Mouse (Mus musculus) ovary, adult 10 weeks (tissue): ENCODE results near the gene Wdtc1. TPM values are rescaled to one million over a fixed set of nuclear protein-coding genes. Genes with fewer than 3 reads are reported as not detected.

Experiments
- polyA plus RNA-seq: library from polyadenylated mRNA; stranded (reverse); fragments of 350-450 nt; fragmentation: Illumina TruSeq; extraction: RNeasy Lipid Tissue Mini Kit (QIAGEN cat#74804); gene quantifications from one replicate; pipeline ENCODE4 v1.2.3, GENCODE M21; 2014

Gene Wdtc1
- polyA plus RNA-seq = 2.3 TPM

GRCm38 (mm10) chr4:133353367-133354365 is at the start of gene Wdtc1:
Wdtc1 (minus strand) TSS chr4:133353481.

DNA sequence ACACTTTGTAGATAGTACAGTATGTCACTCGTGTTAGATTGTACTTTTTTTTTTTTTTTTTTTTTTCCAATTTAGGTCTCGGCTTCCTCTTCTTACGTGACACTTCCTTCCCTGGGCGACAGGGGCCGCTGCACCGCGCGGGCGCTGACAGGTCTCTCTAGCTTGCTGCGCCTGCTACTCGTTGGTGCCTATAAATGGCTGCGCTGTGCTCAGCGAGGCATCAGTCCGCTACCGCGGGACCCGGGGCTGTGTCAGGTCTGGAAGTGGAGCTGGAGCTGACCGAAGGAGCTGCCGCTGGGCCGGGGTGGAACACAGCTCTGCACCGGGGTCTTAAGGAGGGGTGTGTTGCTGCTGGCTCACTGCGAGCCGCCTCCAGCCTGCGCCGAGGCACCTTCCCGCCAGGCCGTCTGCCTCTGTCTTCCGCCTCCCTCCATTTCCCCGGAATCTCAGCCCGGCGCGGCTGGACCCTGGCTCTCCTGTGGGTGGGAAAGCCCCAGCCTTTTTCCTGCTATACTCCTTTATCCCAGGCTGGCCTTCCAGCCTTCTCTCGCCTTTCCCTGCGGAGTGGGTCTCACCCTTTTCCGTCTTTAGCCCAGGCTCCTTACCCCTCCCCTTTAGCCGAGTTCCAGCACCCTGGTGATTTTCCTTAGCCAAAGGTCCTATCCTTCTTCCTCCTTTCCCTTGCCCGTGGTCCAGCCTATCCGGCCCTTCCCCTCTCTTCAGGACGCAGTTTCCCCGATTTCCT is 16.4 kb upstream of the Wdtc1 start, which contains the start of gene Slc9a1:
Gene Slc9a1, plus strand, starts transcription at position 154 of the 745 bp plus-strand sequence.

DNA sequence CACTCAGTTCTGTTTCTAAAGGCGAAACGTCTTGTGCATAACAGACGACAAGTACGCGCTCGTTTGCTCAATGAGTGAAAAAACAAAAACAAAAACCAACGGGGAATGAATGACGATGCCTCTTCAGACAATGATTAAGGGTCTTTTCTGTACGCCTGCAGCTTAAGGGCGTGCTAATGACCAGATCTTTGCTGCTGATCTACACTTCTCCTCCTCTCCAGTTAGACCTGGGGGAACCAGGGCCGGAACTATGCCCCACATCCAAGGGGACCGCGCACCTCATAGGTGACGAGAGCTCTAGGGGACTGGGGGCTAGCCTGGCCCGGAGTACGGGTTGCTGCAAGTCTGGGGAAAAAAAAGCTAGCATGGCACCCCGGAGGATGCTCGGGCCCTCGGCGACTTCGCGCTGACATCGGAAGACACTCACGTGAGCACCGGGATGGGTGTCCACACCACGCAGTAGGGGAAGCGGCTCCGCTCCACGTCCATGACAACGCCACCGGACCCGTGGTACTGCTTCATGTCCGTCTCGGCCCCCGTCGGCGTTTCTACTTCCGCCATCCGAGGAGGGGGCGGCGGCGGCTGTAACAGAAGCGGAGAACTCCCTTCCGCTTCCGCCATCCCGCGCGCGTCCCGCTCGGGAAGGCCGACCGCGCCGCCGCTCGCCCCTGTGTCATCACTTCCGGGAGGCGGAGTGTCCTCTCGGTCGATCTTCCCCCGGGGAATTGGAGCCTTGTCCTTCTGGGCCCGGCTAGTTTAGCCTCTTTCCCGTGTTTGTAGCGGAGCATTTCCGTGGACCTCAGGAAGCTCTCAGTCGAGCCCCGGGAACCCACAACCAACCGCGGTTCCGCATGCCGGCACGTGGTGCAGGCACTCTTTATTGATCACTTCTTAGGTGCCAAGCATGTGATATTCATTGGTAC is 75.9 kb downstream of the Wdtc1 start, which contains the start of gene Tmem222:
Gene Tmem222, minus strand, starts transcription at position 689 of the 923 bp plus-strand sequence.

GRCm38 (mm10) chr4:133262882-133263281 is 90.4 kb downstream of the Wdtc1 start, which contains the start of gene Sytl1:
Sytl1 (minus strand) TSS chr4:133263113.

Other genes with a start within 250 kb of the Wdtc1 start
- gene Wasf2, start 223.0 kb downstream of the Wdtc1 start, polyA plus RNA-seq = 168 TPM
- not detected for gene Cd164l2, start 141.3 kb downstream of the Wdtc1 start, polyA plus RNA-seq
- gene Gpr3, start 140.9 kb downstream of the Wdtc1 start, polyA plus RNA-seq = 0.80 TPM
- gene Map3k6, start 112.7 kb downstream of the Wdtc1 start, polyA plus RNA-seq = 1.1 TPM
- not detected for gene Sytl1, start 90.4 kb downstream of the Wdtc1 start, polyA plus RNA-seq
- 0.88 TPM for gene Tmem222, start 75.7 kb downstream of the Wdtc1 start, polyA plus RNA-seq
- 1.7 TPM for gene Slc9a1, start 16.2 kb upstream of the Wdtc1 start, polyA plus RNA-seq
- 0.46 TPM for gene Tent5b, start 126.7 kb upstream of the Wdtc1 start, polyA plus RNA-seq
- not detected for gene Trnp1, start 145.1 kb upstream of the Wdtc1 start, polyA plus RNA-seq
- gene Kdf1, start 165.5 kb upstream of the Wdtc1 start, polyA plus RNA-seq = not detected
- gene Nudc, start 192.5 kb upstream of the Wdtc1 start, polyA plus RNA-seq = 38.6 TPM
- not detected for gene Nr0b2, start 199.9 kb upstream of the Wdtc1 start, polyA plus RNA-seq
- gene Gpatch3, start 221.3 kb upstream of the Wdtc1 start, polyA plus RNA-seq = not detected
- not detected for gene Gpn2, start 230.9 kb upstream of the Wdtc1 start, polyA plus RNA-seq
- gene Sfn, start 248.7 kb upstream of the Wdtc1 start, polyA plus RNA-seq = not detected